ENCODE assay signal across 9 mouse cellular contexts in the genomic region with DNA sequence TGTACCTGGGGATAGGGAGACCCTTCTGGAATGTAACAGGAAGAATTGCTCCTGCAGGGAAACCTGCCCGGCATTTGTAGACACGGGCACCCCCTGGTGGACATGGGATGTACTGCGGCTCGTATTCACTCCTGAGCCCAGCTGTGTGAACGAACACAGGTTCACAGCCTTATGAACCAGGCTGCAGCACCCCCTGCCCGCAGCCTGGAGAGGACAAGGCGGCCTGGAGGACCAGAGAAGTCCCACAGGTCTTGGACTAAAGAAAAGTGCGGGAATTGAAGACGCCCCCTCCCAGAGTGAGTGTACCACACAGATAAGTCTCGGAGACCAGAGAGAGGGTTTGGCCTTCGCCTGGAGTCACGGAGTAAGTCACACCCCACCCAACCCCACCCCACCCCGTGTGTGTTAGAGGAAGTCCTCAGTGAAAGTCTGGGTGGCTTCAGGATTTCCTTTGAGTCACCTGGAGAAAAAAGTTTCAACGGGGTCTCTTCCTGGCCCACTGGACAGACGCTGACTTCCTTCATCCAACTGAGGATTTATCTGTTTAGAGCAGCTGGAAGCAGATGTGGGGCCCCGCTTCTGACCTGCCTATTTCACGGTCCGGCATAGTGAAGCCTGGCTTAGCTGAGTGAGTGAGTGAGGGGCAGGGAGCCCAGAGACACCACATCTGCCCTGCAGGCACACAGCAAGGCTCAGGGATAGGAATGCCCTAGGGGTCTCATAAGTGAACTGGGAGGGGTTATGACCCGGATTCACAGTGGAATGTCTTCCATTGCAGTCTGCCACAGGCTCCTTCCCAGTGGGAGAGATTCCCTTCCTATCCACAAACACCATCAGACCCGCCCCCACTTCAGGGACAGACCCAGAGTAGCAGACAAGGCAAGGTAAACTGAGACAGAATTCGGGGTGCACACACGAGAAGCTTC. TPM values are rescaled to one million over a fixed set of nuclear protein-coding genes. Genes with fewer than 3 reads are reported as not detected.
DNase-seq lines count a peak whose midpoint lies in the region; ATAC-seq lines count a peak whose summit lies in the region.
"Had no signal": no experiment of that assay in that cellular context is flagged by ENCODE, and none has a peak within 500 bp of the region (broad histone marks: within the 10 kb centered on the region; RNA-seq: fewer than 3 reads in every experiment).

No protein-coding gene starts in this region.

- intact Hi-C loops in gastrocnemius, postnatal 14 days (cut with DNase I; ENCODE audit: low total_unique reads): loop anchor here (2.0 to 5.0 kb wide), 2 partner anchors 25 to 119 kb away; partner anchors contain the start of gene Pde4c
- intact Hi-C loops in left cerebral cortex, postnatal 10 days (cut with DNase I): loop anchor here (2.0 to 5.0 kb wide), 2 partner anchors 79 to 119 kb away; partner anchors contain the start of genes Mpv17l2 and Pde4c

- peak overlapping the region; percentile 37; the same call in 1 of the 2 replicates for H3K4me2 ChIP-seq in intestine, embryonic 15.5 days (replicated peaks)
- H3K4me2 ChIP-seq: neural tube, embryonic 12.5 days had no signal

- no peaks in the 10 kb centered on the region; the same call in 1 of the 2 replicates for H3K36me3 ChIP-seq in intestine, embryonic 15.5 days
- H3K36me3 ChIP-seq: neural tube, embryonic 12.5 days had no signal

- H3K27ac ChIP-seq in intestine, embryonic 15.5 days: peak overlapping the region; percentile 82; the same call in 1 of the 2 replicates
- H3K27ac ChIP-seq: neural tube, embryonic 12.5 days had no signal

- peak overlapping the region; percentile 26; the same call in 1 of the 2 replicates for H3K9ac ChIP-seq in intestine, embryonic 15.5 days
- H3K9ac ChIP-seq: neural tube, embryonic 12.5 days had no signal

- 26% methylated on average over 22 of the region's 22 CpGs for WGBS in intestine, embryonic 15.5 days

- H3K4me3 ChIP-seq in intestine, embryonic 15.5 days (replicated peaks): no peak overlapping the region
- H3K4me3 ChIP-seq: neural tube, embryonic 12.5 days had no signal

- peaks cover 20% of the 10 kb centered on the region for H3K4me1 ChIP-seq in intestine, embryonic 15.5 days (replicated peaks)

- H3K27me3 ChIP-seq in intestine, embryonic 15.5 days (replicated peaks): no peaks in the 10 kb centered on the region
- H3K27me3 ChIP-seq: neural tube, embryonic 12.5 days had no signal

- ATAC-seq in intestine, embryonic 15.5 days: peak; percentile 1; the same call in 1 of the 2 replicates

- peak; percentile 89 for DNase-seq in WW6 (ENCODE audit: low read depth, low spot score)
- peak; percentile 93 to 97 for DNase-seq in cerebellum, postnatal 10 days
- DNase-seq in gastrocnemius, postnatal 14 days: peak; percentile 87
- DNase-seq in left cerebral cortex, postnatal 10 days (ENCODE audit: extremely low spot score in 1 of 2, low spot score in 2 of 2): peak; percentile 87
- peak; percentile 90 for DNase-seq in mesoderm, embryonic 11.5 days (ENCODE audit: low read depth, low spot score)
- peak; percentile 78 to 80 for DNase-seq in right cerebral cortex, postnatal 36 days (ENCODE audit: low spot score in 2 of 2)
- DNase-seq in urinary bladder, postnatal 25 days (ENCODE audit: low spot score): peak; percentile 93

- H3K9me3 ChIP-seq in intestine, embryonic 15.5 days: no peaks in the 10 kb centered on the region
- H3K9me3 ChIP-seq: neural tube, embryonic 12.5 days had no signal

RNA-seq across cellular contexts. Expression of gene Arrdc2, which starts 1.9 kb away (rescaled TPM):
- total RNA-seq in gastrocnemius, postnatal 14 days (2021): 10 to 100 TPM in 1 of 2 experiments, 1 to 10 TPM in 1; 4.8 to 71.3 TPM
- polyA plus RNA-seq in intestine, embryonic 15.5 days (2015; fragmentation: Nextera tagmentation; extraction: Ambion mirVana): 7.5 TPM in 2 replicates
- 10 to 100 TPM; 12.9 to 21.2 TPM for total RNA-seq in left cerebral cortex, postnatal 10 days (2021)

RNA-seq across cellular contexts. Expression of gene Kcnn1, which starts 21.6 kb away (rescaled TPM):
- 1 to 10 TPM; 5.4 to 6.6 TPM for total RNA-seq in gastrocnemius, postnatal 14 days (2021)
- polyA plus RNA-seq in intestine, embryonic 15.5 days (2015; fragmentation: Nextera tagmentation; extraction: Ambion mirVana): 2.0 TPM in 2 replicates
- 10 to 100 TPM; 27.9 to 33.2 TPM for total RNA-seq in left cerebral cortex, postnatal 10 days (2021)

RNA-seq across cellular contexts. Expression of gene Ccdc124, which starts 32.3 kb away (rescaled TPM):
- total RNA-seq in gastrocnemius, postnatal 14 days (2021): 10 to 100 TPM; 50.3 to 50.9 TPM
- 89.4 and 90.7 TPM in 2 replicates for polyA plus RNA-seq in intestine, embryonic 15.5 days (2015; fragmentation: Nextera tagmentation; extraction: Ambion mirVana)
- 10 to 100 TPM; 88.9 to 93.3 TPM for total RNA-seq in left cerebral cortex, postnatal 10 days (2021)

RNA-seq across cellular contexts. Expression of gene Il12rb1, which starts 33.2 kb away (rescaled TPM):
- total RNA-seq in gastrocnemius, postnatal 14 days (2021): under 1 TPM in 1 of 2 experiments, not detected in 1; 0.09 TPM
- 0.29 and 0.40 TPM in 2 replicates for polyA plus RNA-seq in intestine, embryonic 15.5 days (2015; fragmentation: Nextera tagmentation; extraction: Ambion mirVana)
- total RNA-seq in left cerebral cortex, postnatal 10 days (2021): under 1 TPM; 0.13 to 0.28 TPM
- polyA plus RNA-seq: neural tube, embryonic 12.5 days had no signal

RNA-seq across cellular contexts. Expression of gene Mast3, which starts 36.6 kb away (rescaled TPM):
- total RNA-seq in gastrocnemius, postnatal 14 days (2021): 1 to 10 TPM; 5.2 to 7.0 TPM
- polyA plus RNA-seq in intestine, embryonic 15.5 days (2015; fragmentation: Nextera tagmentation; extraction: Ambion mirVana): 13.2 and 16.8 TPM in 2 replicates
- total RNA-seq in left cerebral cortex, postnatal 10 days (2021): 100 to 1,000 TPM; 115 to 117 TPM
